Mouse (Mus musculus) cerebellum, postnatal 14 days (tissue): ENCODE data around the gene Cacnb1.

ENCODE experiments used
- DNase-seq, 2 experiments: peaks; one replicate each; pipeline ENCODE4 v3.0.0; 2021; ENCODE audit warnings: mixed read lengths in 2 of 2

The Cacnb1 gene

DNA sequence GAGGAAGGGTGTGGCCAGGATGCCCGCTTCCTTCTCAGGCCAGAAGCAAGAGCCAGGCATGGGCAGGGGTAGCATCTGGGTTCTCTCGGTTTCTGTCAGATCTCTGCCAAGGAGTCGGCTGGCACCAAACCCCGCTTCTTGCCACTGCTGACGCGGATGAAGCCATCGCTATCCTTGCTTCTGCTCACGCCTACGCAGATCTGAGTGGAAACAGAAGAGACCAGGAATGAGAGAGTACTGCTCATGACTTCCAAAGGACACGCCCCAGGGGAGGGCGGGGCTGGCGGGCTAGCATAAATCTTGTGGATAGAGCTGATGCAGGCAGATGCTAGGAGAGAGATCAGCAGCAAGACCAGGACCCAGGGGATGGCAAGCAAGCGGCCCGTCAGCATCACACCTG is 15.0 kb upstream of the Cacnb1 start:
- DNase-seq, result peak; percentile 56 to 74

DNA sequence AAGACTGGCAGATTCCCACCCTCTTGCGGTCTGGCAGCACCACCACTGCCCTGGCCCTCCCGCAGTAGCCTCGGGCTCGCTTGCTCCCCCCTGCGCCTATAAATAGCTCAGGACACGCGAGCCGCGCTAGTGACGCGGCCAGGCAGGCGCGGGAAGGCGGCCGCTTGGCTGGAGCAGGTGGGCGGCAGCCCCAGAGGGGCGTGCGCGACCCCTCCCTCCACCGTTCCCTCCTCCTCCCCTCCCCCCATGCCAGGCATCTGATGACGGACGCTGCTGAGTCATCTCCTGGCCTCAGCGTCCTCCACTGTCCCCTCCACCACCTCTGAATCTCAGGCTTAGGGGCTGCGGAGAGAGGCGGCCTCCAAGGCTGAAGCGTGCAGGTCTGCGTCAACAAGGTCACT is 13.1 kb upstream of the Cacnb1 start:
- DNase-seq, result peak; percentile 81 to 88

DNA sequence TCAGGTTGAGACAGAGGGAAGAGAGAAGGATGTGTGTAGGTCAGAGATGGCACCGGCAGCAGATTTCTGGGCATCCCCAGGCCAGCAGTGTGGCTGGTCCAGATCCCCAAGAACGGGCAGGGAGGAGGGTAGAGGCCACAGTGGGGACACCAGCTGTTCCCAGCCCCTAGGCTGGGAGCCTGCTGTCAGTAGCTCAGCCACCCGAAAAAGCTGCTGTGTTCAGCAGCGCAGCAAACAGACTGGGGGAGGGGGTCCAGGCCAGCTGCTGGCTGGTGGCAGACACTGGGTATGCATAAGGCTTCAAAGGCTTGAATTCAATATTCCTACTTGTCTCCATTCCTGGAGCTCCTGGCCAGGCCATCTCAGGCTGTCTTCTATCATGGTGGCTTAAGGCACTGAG is 12.0 kb upstream of the Cacnb1 start:
- peak; percentile 54 to 67 for DNase-seq

DNA sequence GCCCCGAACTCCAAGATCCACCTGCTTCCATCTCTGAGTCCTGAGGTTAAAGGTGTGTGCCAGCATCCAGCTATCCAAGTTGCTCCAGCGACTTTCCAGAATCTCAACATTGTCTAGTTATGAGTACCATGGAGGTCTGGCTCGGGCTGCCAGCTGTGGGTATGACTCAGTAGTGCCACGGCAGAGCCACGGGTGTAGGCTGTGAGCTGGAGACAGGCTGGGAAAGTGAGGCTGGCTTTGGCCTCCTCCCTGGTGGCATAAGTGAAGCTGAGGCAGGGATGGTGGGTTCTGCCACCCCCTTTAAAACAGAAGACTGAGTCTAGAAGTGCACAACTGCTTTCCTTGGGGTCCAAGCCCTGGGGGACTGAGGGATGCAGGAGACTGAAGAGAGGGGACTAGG is 11.2 kb upstream of the Cacnb1 start:
- DNase-seq, result no peak

DNA sequence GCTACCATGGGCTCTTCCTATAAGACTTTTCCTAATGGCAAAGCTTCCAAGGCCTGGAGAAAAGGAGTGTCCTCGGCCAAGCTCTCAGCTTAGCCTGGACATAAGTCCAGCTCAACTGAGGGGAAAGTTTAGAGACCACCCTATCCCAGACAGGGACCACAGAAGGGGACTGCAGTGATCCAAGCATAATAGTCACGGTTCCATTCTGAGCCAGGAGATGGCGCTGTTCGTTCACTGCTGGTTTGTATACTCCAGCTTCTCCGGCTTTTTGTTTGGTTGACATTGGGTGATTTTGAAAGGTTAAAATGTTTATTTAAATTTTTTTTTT is 8.6 kb upstream of the Cacnb1 start:
- peak; percentile 90 to 94 for DNase-seq

DNA sequence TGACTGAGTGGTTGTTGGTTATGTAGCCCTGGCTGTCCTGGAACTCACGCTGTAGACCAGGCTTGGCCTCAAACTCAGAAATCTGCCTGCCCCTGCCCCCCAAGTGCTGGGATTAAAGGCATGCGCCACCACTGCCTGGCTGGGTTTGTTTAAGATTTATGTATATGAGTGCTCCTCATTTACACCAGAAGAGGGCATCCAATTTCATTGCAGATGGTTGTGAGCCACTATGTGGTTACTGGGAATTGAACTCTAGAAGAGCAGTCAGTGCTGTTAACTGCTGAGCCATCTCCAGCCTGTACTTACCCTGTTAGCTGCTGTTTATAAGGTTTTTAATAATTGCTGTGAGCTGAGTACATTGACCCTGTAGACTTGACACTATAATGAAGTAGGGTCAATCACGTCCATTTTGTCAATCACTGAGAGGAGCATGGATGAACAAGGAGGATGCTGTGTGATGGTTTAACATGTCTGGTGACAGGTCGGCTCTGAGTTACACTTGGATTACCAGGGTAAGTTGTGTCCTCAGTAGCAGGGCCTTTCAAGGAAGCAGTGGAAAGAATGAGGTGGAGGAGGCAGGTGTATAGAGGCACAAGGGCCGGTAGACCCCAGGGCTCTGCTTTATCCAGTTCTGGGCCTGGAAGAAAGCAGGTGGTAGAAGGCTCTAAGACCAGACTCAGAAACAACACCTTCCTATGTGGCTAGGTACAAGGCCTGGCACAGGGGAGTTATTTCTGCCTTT is 8.0 kb upstream of the Cacnb1 start:
- DNase-seq, result no peak

DNA sequence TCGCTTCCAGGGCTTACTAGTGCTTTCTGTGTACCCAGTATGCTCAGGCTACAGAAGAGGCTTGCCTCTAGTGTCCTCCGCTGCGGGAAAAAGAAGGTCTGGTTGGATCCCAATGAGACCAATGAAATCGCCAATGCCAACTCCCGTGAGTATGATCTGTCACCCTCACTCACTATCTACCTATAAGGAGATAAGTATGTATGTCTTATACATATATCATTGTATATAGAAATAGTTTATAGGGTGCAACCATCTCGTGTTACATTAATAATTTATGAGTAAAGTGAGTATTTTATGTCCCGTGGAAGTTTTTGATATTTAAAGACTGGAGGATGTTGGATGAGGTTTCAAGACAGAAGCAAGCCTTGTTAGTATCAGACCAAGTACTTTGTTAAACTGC is 5.0 kb upstream of the Cacnb1 start:
- no peak for DNase-seq

DNA sequence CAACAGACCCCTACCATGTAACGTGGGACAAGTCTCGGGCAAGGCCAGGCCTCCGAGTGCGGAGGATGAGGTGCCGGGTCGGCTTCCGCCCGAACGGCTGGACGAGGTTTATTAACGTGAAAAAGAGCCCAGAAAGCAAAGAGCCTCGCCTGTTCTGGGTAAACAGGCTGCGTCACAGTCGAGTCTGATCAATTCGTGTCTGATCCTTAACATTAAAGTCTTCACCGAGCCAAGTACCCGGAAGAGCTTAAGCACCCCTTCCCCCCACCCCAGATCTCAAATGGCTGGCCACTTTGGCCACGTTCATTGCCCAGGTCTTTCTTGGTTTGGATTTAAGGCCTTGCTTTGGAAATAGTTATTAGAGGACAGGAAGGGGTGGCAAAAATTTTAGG is 4.5 kb upstream of the Cacnb1 start:
- DNase-seq, result no peak

DNA sequence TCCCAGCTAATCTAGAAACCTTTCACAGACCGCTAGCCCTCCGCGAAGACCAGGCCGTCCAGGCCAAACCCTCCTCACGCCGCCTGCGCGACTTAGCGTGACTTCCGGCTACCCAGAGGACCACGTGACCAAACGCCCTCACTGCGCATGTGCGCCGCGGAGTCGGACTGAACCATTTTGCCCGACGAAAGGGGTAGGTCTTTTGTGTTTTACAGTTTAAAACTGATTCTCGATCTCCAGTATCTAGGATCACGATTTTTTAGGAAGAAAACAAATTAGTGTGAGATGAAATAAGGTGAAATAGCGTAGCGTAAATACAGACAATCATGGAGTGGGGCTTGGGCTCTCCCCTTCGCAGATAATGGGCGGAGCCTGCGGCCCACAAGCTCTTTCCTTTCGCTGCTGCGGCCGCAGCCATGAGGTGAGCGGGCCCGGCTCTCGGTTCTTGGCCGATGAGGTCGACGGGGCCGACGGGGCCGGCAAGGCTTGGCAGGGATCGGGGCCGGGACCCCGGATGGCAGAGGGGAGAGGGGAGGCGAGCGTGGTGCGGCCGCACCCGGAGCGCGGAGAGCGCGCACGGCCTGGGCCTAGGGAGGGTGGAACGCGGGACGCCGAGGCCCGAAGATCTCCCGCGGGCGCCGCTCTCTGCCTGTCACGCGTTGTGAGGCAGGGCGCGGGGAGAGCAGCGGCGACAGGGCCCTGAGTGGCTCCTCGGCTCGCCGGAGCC is 3.9 kb upstream of the Cacnb1 start, which contains the start of gene Rpl19:
Rpl19 (plus strand) TSS at position 141 of the 727 bp plus-strand sequence.
- DNase-seq, result peak; percentile 97

DNA sequence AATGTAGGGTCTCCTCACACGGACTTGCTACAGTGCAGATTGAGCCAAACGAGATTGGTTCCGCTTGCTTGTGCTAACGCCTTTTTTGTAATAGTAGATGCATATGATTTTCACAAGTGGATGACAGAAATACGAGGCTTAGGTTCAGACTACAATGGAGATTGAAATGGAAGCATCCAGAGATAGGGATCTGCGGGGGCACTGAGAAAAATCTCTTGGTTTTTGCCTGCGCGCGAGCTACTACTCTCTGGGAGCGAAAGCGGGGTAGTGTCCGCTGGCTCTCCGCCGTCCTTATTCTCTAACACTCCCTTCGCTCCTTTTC is 3.4 kb upstream of the Cacnb1 start:
- no peak for DNase-seq

DNA sequence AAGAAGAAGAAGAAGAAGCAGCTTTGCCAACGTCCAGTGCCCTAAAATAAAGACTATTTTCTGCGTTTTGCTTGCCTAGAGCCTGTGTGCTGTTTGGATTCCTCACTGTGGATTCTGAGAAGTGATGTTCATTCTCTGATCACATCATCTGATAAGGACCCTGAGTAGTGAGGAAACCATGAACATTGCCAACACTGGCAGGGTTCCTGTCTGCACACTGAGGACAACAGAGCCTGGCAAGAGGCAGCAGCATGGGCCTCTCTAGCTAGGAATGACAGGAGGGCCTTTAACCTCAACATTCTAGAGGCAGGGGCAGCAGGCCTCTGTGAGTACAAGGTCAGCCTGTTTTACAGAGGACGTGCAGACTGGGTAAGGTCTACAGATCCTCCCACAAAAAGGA is 1.7 kb upstream of the Cacnb1 start:
- DNase-seq, result no peak

DNA sequence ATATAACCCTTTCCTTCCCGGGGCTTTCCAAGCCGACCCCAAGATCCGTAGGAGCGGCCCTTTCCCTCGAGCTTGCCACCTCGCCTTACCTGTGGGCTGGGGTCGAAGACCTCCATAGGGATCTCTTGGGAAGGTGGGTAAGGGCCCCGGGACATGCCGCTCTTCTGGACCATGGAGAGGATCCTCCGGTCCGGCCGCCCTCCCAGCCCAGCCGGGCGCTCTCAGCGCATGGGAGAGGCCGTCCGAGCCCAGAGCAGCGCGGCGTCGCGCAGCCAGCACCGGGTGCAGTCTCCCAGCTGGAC is 630 bp downstream of the Cacnb1 start:
- DNase-seq, result no peak

DNA sequence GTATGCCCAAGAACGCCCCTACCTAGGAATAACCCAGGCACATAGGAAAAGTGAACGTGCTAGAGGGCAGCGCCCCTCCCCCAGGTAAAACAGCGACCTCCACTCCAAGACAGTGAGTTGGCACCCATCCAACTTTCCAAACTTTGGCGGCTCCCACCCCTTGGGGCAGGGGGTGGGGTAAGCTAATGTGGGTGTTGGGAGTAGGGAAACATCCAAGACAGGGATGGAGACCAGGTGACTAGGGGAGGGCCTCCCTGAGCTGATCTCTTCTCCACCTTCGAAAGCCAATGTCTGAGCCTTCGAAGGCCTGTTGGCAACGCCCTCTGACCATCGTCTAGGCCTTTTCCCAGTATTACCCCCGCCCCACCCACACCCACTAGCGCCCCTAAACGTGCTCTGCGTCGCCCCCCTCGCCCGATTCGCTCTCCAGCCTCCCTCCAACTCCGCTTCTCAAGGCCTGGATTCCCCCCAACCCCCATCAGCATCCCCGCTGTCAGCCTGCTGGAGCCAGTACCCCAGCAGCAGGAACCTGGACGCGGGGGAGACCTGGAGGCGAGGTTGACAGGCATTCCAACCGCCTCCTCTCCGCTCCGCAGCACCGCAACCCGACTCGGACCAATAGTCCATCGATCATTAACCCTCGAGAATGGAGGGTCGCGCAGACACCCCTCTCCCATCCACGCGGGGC is 1.1 kb downstream of the Cacnb1 start:
- DNase-seq, result peak; percentile 66 to 73

DNA sequence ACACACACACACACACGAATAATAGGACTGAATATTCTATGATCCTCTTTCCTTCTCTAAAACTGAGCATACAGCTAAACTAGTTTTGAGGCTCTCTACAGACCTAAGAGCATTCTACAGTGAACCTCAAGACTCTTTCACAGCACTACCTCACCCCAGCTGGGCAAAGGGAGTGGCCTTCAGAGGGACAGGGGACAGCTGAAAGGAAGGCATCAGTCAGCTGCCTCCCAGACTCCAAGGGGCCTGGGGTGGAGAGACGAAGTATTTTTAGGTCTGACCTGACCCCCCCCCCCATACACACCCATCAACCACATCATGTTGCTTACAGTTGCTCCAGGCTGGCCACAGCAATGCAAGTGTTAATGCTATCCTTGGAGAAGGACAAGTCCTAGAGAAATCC is 1.7 kb downstream of the Cacnb1 start:
- no peak for DNase-seq

DNA sequence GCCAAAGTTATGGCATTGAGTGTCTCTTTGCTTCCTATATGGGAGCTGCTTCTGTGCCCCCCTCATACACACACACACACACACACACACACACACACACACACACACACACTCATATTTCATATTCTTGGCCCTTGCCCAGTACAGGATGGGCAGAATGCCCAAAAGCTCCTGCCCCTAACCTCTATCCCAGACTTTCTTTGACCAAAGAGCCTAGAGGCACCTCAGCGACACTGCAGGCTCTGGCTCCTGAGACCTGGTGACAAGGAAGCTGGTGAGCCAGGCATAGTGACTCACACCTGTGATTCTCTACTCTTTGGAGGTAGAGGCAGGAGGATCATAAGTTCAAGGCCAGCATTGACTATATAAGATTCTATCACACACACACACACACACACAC is 2.1 kb downstream of the Cacnb1 start:
- peak in 1 of 2 experiments; percentile 68 for DNase-seq

DNA sequence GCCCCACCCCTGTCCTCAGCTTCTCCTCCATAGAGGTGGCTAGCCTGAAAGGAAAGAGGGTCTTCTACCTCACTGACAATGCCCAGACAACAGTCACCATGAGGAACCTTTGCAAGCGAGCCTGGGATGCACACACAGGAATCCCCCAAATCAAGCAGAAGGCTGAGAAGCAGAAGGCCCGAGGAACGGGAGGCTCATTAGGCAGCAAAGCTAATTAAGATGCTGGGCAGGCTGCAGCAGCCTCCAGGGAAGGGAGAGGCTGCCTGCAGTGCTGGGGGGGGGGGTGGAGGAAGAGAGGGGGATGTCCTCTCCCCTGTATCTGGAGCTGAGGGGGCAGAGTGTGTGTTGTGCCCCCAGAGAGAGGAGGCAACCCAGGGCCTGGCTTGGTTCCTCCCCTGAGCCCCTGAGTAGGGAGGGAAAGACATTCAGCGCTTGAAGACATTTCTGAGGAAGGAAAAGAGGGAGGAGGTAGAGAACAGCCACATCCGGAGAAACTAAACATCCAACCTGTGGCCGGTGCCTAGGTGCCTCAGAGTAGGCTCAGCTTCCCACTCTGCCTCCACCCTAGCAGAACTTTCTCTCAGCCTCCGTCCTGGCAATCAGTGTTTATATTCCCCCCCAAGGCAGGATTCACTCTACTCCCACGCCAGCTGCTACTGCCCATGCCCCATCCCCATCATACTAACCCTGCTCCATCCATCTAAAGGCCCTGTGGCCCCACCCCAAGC is 2.8 kb downstream of the Cacnb1 start:
- DNase-seq, result no peak

DNA sequence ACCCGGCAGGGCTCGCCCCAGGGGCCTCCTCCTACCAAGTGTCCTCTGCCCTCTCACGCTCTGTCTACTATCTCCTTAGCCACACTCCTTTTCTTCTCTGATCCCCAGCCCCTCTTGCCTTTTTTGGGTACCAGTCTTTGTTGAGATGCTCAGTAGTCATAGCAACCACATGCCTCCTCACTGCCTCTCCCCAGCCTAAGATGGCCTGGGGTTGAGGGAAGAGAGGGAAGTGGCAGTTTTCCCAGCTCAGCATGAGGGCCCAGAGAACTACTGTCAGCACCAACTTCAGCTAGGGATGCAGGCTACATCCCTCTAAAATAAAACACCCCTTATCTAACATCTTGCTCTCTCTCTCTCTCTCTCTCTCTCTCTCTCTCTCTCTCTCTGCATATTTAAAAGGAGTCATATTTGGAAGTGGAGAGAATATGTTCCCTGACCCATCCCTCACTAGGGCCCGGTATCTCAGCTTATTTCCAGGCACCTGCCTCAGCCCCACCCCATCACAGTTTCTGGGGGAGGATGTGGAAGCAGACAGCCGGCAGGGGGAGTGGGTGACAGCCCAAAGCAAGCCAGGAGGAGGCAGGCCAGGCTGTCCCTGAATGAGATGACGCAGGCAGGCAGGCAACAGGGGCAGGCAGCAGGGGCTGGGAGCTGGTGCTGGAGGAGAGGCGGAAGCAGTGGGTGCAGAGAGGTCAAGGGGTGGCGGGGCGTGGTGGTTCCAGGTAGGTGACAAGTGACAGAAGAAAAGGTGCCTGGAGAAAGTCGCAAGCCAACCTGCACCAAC is 3.8 kb downstream of the Cacnb1 start:
- peak; percentile 50 to 64 for DNase-seq

DNA sequence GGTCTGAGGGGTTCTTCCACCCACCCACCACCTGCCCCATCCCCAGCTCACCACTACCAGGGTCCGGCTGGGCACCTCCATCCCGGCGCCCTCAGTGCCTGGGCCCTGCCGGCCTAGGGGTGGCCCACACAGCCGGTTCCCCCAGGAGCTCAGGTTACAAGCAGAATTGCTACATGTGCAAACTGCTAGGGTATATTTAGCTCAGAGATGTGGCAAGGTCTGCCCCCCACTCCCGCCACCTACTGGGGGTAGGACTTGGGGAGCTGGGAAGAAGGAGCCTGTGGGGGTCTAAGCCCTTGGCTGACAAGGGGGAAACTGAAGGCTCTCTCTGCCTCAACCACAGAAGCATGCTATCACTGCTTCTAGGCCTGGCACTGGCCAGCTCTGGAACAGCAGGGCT is 4.6 kb downstream of the Cacnb1 start:
- DNase-seq, result no peak

DNA sequence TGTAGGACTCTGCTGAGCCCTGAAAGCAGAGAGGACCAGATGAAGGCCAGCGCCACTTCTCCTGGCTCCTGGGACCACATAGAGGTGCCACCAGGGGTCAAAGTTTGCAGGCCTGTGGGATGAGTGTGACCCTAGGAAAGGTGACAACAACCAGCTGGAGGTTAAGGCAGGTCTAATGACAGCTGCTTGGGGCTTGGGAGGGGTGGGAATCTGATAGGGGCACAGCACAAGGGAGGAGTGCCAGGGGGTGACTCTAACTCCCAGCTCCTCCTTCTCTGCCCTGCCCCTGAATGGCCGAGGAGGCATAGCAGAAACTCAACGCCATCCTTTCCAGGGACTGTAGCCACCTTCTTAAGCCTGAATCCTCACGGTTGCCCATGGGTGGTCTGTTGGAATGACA is 6.0 kb downstream of the Cacnb1 start:
- no peak for DNase-seq

DNA sequence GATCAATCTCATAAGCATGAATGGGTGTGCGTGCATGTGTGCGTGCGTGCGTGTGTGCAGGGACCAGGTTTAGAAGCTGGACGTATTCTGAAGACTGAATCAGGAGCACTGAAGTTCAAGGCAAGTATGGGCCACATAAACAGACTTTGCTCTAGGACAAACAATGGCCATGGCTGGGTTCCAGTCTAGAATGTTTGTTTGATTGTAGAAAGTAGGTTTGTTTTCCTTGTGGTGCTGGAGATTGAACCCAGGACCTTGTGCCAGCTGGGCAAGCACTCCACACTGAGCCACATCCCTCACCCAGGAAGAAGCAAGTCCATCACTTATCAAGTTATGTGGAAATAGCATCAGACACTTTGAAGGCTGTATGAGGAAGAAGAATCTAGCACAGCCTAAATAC is 6.7 kb downstream of the Cacnb1 start:
- DNase-seq, result no peak

DNA sequence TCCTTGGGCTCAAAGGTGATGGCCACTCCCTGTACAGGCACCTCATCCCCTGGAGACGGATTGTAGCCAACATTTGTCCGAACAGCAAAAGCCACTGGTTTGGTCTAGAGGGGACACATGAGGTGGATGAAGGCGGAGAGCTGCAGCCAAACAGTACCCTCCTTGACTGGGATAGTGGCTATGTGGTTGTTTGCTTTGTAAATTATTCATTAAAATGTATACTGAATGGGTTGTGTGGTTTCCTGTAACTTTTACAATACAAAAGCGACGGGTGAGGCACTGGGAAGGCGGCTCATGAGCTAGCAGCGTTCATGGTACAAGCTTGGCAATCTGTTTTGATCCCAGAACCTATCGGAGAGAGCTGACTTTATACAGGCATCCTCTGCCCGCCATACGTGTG is 10.0 kb downstream of the Cacnb1 start:
- no peak for DNase-seq

DNA sequence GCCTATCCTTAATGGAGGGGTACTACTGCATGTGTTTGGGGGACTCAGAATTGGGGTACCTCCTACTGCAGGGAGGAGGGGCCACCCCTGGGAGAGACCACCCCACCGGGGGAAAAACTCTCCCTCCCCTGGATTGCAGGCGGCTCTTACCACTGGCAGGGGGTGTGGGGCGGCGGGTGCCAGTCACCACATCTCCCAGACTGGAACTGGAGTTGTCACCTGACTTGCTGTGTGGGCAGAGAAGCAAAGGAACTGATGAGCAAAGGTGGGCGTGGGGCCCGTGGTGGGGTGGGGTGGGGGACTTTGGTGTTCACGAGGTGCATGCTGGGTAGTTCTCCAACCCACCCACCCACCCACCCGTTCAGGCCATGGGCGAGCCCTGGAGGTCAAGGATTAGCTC is 11.1 kb downstream of the Cacnb1 start:
- DNase-seq, result no peak

DNA sequence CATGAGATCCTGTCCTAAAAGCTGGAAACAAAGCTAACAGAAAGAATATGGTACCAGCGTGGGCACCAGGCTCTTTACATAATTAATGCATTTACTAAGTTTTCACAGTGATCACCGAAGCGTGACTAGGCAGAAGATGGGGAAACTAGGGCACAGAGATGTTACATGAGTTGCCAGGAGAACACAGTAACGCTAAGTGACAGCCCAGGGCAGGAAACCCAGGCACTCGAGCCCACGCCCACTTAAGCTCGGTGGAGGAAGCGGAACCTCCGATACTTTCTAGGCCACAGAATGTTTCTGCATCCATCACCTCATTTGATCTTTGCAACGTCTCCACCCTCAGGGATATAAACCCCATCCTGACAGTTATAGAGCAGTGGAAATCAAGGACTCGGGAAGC is 14.7 kb downstream of the Cacnb1 start:
- no peak for DNase-seq
